Mouse (Mus musculus): ENCODE data around the gene Thegl.

- TF ChIP-seq CTCF (IDR thresholded peaks at IDR 0.05; ENCODE audit: low read depth, low read length), result no peak
- TF ChIP-seq GATA1 (IDR thresholded peaks at IDR 0.05; ENCODE audit: borderline replicate concordance, low read length), result no peak
Observed at GRCm38 (mm10) chr5:77067321-77067720, 51.5 kb downstream of the Thegl start.

All from G1E (cell line).